Mouse (Mus musculus): ENCODE data around the gene Calml4.
"Not testable (repeated sequence)": the region's sequence is repeated elsewhere in the genome, so short reads cannot be mapped to it uniquely, and the experiment has no call there.

Gene Calml4

DNA sequence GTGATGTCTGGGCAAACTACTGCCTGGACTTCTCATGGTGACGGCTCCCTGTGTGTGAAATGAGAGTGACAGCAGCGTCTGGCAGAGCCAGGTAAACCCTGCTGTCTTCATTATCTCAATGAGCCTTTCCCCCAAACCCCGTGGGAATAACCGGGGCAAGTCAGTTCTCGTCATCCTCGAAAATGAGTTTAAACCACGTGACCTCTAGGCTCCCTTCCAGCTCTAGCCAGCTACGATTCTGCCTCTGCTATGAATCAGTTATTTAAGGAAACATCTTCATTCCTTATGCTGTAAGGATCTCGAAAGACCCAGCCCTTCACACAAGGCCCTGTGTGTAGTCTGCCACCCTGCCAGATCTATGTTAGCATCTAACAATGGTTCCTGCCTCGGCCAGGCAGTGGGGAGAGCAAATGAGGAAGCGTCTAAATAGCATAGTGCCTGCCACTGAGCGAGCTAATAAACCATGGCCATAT, 40.7 kb upstream of the Calml4 start:
- Histone ChIP-seq H3K4me3 (replicated peaks; ENCODE audit: low read length) (no peak overlapping the region), H3K36me3 (ENCODE audit: insufficient read depth, low read length) (no peaks in the 10 kb centered on the region), H3K9me3 (ENCODE audit: low read length) (no peaks in the 10 kb centered on the region), H3K27me3 (ENCODE audit: insufficient read depth, low read length) (no peaks in the 10 kb centered on the region), H3K4me1 (replicated peaks; ENCODE audit: low read depth, low read length) (peaks cover 77% of the 10 kb centered on the region)
- TF ChIP-seq POU5F1 (IDR thresholded peaks at IDR 0.05; ENCODE audit: borderline replicate concordance, low read length): no peak
- no peak for TF ChIP-seq CTCF (conservative IDR thresholded peaks at IDR 0.05; ENCODE audit: low read length)
- TF ChIP-seq NANOG (IDR thresholded peaks at IDR 0.05; ENCODE audit: borderline replicate concordance, low read length): no peak

- Histone ChIP-seq H3K9me3 (ENCODE audit: low read length) (no peaks in the 10 kb centered on the region), H3K4me3 (replicated peaks; ENCODE audit: low read length) (no peak overlapping the region; the same call in 1 of the 2 replicates), H3K4me1 (replicated peaks; ENCODE audit: low read depth, low read length) (peaks cover 77% of the 10 kb centered on the region), H3K36me3 (ENCODE audit: insufficient read depth, low read length) (no peaks in the 10 kb centered on the region), H3K27me3 (ENCODE audit: insufficient read depth, low read length) (no peaks in the 10 kb centered on the region)
- TF ChIP-seq CTCF (conservative IDR thresholded peaks at IDR 0.05; ENCODE audit: low read length) (no peak), POU5F1 (IDR thresholded peaks at IDR 0.05; ENCODE audit: borderline replicate concordance, low read length) (no peak), NANOG (IDR thresholded peaks at IDR 0.05; ENCODE audit: borderline replicate concordance, low read length) (no peak)
These were observed 39.9 kb upstream of the Calml4 start for GRCm38 (mm10) chr9:62817828-62818614.

DNA sequence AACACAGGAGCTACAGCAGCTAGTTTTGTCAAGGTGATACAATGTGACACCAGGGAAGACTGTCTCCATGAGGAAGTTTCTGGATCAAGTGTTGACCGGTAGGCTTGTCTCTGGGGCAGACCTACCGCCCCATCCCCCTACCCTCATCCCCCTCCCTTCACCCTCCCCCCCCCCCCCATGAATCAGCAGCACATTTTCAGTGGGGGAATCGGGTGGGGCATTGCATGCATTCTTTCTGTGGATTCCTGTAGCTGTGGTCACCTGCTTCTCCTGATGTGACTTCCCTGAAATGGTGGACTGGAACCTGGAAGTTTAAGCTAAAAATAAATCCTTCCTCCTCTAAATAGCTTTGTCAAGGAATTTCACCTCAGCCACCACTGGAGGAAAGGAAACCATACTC, 38.4 kb upstream of the Calml4 start:
- Histone ChIP-seq H3K4me1 (replicated peaks; ENCODE audit: low read depth, low read length) (peaks cover 73% of the 10 kb centered on the region), H3K27me3 (ENCODE audit: insufficient read depth, low read length) (no peaks in the 10 kb centered on the region), H3K4me3 (replicated peaks; ENCODE audit: low read length) (no peak overlapping the region), H3K36me3 (ENCODE audit: insufficient read depth, low read length) (no peaks in the 10 kb centered on the region), H3K9me3 (ENCODE audit: low read length) (no peaks in the 10 kb centered on the region)
- TF ChIP-seq POU5F1 (IDR thresholded peaks at IDR 0.05; ENCODE audit: borderline replicate concordance, low read length) (no peak), NANOG (IDR thresholded peaks at IDR 0.05; ENCODE audit: borderline replicate concordance, low read length) (no peak)

DNA sequence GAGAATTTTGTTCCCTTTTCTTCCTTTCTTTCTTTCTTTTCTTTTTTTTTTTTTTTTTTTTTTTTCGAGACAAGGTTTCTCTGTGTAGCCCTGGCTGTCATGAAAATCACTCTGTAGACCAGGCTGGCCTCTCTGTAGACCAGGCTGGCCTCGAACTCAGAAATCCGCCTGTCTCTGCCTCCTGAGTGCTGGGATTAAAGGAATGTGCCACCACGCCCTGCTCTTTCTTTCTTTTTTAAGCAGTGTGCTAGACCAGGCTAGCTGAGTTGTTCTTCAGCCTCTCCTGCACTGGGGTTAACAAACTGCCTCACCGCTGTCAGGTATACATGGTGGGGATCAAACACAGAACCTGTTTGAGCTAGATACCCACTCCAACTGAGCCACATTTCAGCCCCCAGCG, 38.0 kb upstream of the Calml4 start:
- peaks cover 74% of the 10 kb centered on the region for H3K4me1 ChIP-seq (replicated peaks; ENCODE audit: low read depth, low read length)
- not testable (repeated sequence) for H3K27me3 ChIP-seq (ENCODE audit: insufficient read depth, low read length); H3K36me3 ChIP-seq (ENCODE audit: insufficient read depth, low read length); H3K9me3 ChIP-seq (ENCODE audit: low read length); H3K4me3 ChIP-seq (replicated peaks; ENCODE audit: low read length)

DNA sequence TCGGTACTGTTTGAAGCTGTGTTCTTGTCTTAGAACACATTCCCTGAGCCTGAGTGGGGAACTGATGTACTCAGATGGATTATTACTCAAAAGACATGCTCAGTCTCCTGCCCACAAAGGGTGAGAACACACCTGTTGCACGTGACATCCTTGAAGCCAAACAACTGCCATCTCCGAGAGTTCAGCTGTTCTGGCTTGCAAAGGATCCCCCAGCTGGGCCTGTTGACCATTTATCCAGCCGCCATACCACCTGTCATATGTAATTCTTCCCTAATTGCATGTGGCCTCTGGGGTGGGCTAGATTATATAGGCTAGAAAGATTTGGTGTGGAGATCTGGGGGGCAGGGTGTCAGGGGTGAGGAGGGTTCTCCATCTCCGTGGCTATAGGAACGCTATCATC, 37.1 kb upstream of the Calml4 start:
- no peaks in the 10 kb centered on the region for H3K36me3 ChIP-seq (ENCODE audit: insufficient read depth, low read length)
- H3K27me3 ChIP-seq (ENCODE audit: insufficient read depth, low read length): no peaks in the 10 kb centered on the region
- H3K4me1 ChIP-seq (replicated peaks; ENCODE audit: low read depth, low read length): peaks cover 83% of the 10 kb centered on the region
- TF ChIP-seq CTCF (conservative IDR thresholded peaks at IDR 0.05; ENCODE audit: low read length): no peak
- no peak for TF ChIP-seq POU5F1 (IDR thresholded peaks at IDR 0.05; ENCODE audit: borderline replicate concordance, low read length)
- TF ChIP-seq NANOG (IDR thresholded peaks at IDR 0.05; ENCODE audit: borderline replicate concordance, low read length): no peak
- H3K4me3 ChIP-seq (replicated peaks; ENCODE audit: low read length): no peak overlapping the region
- no peaks in the 10 kb centered on the region for H3K9me3 ChIP-seq (ENCODE audit: low read length)

DNA sequence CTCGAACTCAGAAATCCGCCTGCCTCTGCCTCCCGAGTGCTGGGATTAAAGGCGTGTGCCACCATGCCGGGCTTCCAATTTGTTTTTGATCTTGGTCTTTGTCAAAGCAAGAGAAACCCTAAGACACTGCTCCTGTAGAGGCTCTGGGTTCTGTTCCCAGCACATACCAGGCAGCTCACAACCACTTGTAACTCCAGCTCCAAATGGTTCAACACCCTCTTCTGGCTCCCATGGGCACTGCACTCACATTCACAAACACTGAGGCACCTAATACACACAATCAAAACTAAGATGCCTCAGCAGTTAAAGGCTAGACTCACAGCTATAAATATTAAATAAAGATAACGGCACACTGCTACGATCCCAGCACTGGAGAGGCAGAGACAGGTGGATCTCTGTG, 36.1 kb upstream of the Calml4 start:
- no peaks in the 10 kb centered on the region for H3K27me3 ChIP-seq (ENCODE audit: insufficient read depth, low read length)
- H3K4me1 ChIP-seq (replicated peaks; ENCODE audit: low read depth, low read length): peaks cover 86% of the 10 kb centered on the region
- TF ChIP-seq CTCF (conservative IDR thresholded peaks at IDR 0.05; ENCODE audit: low read length) (peak; percentile 32), POU5F1 (IDR thresholded peaks at IDR 0.05; ENCODE audit: borderline replicate concordance, low read length) (no peak)
- H3K4me3 ChIP-seq (replicated peaks; ENCODE audit: low read length): no peak overlapping the region
- H3K9me3 ChIP-seq (ENCODE audit: low read length): no peaks in the 10 kb centered on the region
- H3K36me3 ChIP-seq (ENCODE audit: insufficient read depth, low read length): no peaks in the 10 kb centered on the region

GRCm38 (mm10) chr9:62825791-62826393, 32.0 kb upstream of the Calml4 start:
- H3K9me3 ChIP-seq (ENCODE audit: low read length): no peaks in the 10 kb centered on the region

GRCm38 (mm10) chr9:62826456-62826855, 31.4 kb upstream of the Calml4 start:
- no peak for TF ChIP-seq CTCF (conservative IDR thresholded peaks at IDR 0.05; ENCODE audit: low read length)
- TF ChIP-seq NANOG (IDR thresholded peaks at IDR 0.05; ENCODE audit: borderline replicate concordance, low read length): no peak
- TF ChIP-seq POU5F1 (IDR thresholded peaks at IDR 0.05; ENCODE audit: borderline replicate concordance, low read length): no peak
- H3K27me3 ChIP-seq (ENCODE audit: insufficient read depth, low read length): no peaks in the 10 kb centered on the region

More at GRCm38 (mm10) chr9:62825791-62826393, 32.0 kb upstream of the Calml4 start:
- TF ChIP-seq POU5F1 (IDR thresholded peaks at IDR 0.05; ENCODE audit: borderline replicate concordance, low read length) (no peak), NANOG (IDR thresholded peaks at IDR 0.05; ENCODE audit: borderline replicate concordance, low read length) (no peak), CTCF (conservative IDR thresholded peaks at IDR 0.05; ENCODE audit: low read length) (no peak)
- H3K4me1 ChIP-seq (replicated peaks; ENCODE audit: low read depth, low read length): peaks cover 78% of the 10 kb centered on the region
- H3K36me3 ChIP-seq (ENCODE audit: insufficient read depth, low read length): no peaks in the 10 kb centered on the region
- H3K27me3 ChIP-seq (ENCODE audit: insufficient read depth, low read length): no peaks in the 10 kb centered on the region
- peak overlapping the region; percentile 51 for H3K4me3 ChIP-seq (replicated peaks; ENCODE audit: low read length)

More at GRCm38 (mm10) chr9:62826456-62826855, 31.4 kb upstream of the Calml4 start:
- no peaks in the 10 kb centered on the region for H3K36me3 ChIP-seq (ENCODE audit: insufficient read depth, low read length)
- peak overlapping the region; percentile 51 for H3K4me3 ChIP-seq (replicated peaks; ENCODE audit: low read length)
- H3K4me1 ChIP-seq (replicated peaks; ENCODE audit: low read depth, low read length): peaks cover 78% of the 10 kb centered on the region
- no peaks in the 10 kb centered on the region for H3K9me3 ChIP-seq (ENCODE audit: low read length)

Data from E14TG2a.4 (cell line).